Mouse (Mus musculus) lung, adult 2 months (tissue): ENCODE measurements at regions not wholly inside any gene's neighbourhood (a gene's known extent, or its start where the extent isn't known, plus 50 kb on each side); places are given as distances from the start of the nearest gene placed in this dataset.

Source experiments
- CTCF ChIP-seq: fragments of 200-500 bp; IDR thresholded peaks from 2 replicates; pipeline ENCODE4 v1.5.1; 2011; ENCODE audit warnings: mild to moderate bottlenecking, low read length, control low read depth; ENCODE audit not compliant: insufficient read depth
- POLR2A ChIP-seq: fragments of 200-500 bp; IDR thresholded peaks from 2 replicates; pipeline ENCODE4 v1.6.1; 2011; ENCODE audit warnings: low read depth, mild to moderate bottlenecking, control low read depth, low read length, borderline replicate concordance; ENCODE audit errors: extremely low read depth

DNA sequence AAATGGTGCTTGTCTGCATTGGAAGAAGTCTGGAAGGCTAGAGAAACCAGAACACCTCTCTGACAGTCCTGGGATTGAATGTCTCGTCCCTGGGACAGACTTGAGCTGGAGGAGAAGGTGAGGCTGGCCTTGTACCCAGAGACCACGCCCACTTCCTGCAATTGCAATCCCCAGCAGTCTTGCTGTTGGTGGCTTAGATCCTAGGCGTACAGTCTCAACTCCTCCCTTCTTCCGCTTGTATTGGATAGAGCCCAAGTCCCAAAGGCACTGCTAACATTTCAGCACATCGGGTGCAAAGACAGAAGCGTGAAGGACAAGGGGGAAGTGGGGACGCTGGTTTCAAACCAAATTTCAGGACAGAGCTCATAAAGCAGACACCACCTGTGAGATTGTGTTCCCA is 94.1 kb upstream of the Atxn1 start:
- TF ChIP-seq CTCF (no peak), POLR2A (no peak)
